Mouse (Mus musculus) CH12.LX (cell line): ENCODE results near the gene Stox2. TPM values are rescaled to one million over a fixed set of nuclear protein-coding genes. Genes with fewer than 3 reads are reported as not detected.

ENCODE experiments used
- DNase-seq: peaks from one replicate; pipeline ENCODE4 v3.0.0-alpha.2; 2013; ENCODE audit errors: extremely low read depth
- H3K27ac ChIP-seq: 2 replicates; pipeline ENCODE4 v1.5.1; 2012; ENCODE audit warnings: low read depth, mild to moderate bottlenecking, control low read depth, moderate library complexity; ENCODE audit not compliant: insufficient read depth
- H3K27me3 ChIP-seq: replicated peaks from 2 replicates; pipeline ENCODE3; 2012; ENCODE audit warnings: inconsistent platforms
- H3K36me3 ChIP-seq, 2 experiments: replicated peaks in 1 of 2; 2 replicates each; pipeline versions ENCODE3 to v1.6.1; 2012; ENCODE audit warnings: inconsistent platforms in 1 of 2, low read length in 1 of 2, mild to moderate bottlenecking in 1 of 2, mixed read lengths in 1 of 2, moderate library complexity in 1 of 2; ENCODE audit not compliant: control insufficient read depth in 1 of 2, insufficient read depth in 1 of 2
- H3K4me1 ChIP-seq, 2 experiments: 2 replicates each; pipeline ENCODE4 v1.6.1; 2012; ENCODE audit warnings: inconsistent platforms in 1 of 2, moderate library complexity in 1 of 2; ENCODE audit not compliant: insufficient read depth in 2 of 2, control insufficient read depth in 1 of 2
- H3K4me2 ChIP-seq: 2 replicates; pipeline ENCODE4 v1.6.1; 2012; ENCODE audit warnings: low read depth, mild to moderate bottlenecking, control low read depth; ENCODE audit not compliant: poor library complexity, insufficient read depth, severe bottlenecking
- H3K4me3 ChIP-seq, 3 experiments: fragments of 150-350 bp in 1 of 3; sonication (generic) in 1 of 3; replicated peaks in 1 of 3; 2 replicates each; pipeline versions ENCODE3 to v1.5.1; 2011 to 2012; ENCODE audit warnings: low read depth in 2 of 3, low read length in 2 of 3, mild to moderate bottlenecking in 2 of 3, moderate library complexity in 2 of 3, control low read depth in 1 of 3, improper control_type of control experiment in 1 of 3, inconsistent platforms in 1 of 3, mixed read lengths in 1 of 3; ENCODE audit not compliant: poor library complexity in 1 of 3
- H3K79me2 ChIP-seq: replicated peaks from 2 replicates; pipeline ENCODE4 v1.6.1; 2012; ENCODE audit warnings: mild to moderate bottlenecking, moderate library complexity; ENCODE audit not compliant: control insufficient read depth, poor library complexity, insufficient read depth, severe bottlenecking; ENCODE audit errors: extremely low read depth
- H3K9ac ChIP-seq: 2 replicates; pipeline ENCODE4 v1.6.1; 2012; ENCODE audit warnings: low read depth, mild to moderate bottlenecking, control low read depth, moderate library complexity; ENCODE audit not compliant: insufficient read depth
- H3K9me3 ChIP-seq: replicated peaks from 2 replicates; pipeline ENCODE3; 2012; ENCODE audit warnings: low read length, inconsistent platforms, mixed read lengths
- CTCF ChIP-seq, 2 experiments: IDR thresholded peaks in 1 of 2; conservative IDR thresholded peaks in 1 of 2; 2 replicates each; pipeline ENCODE4 v1.5.1; 2011 to 2012; ENCODE audit warnings: low read depth in 2 of 2, low read length in 2 of 2, improper control_type of control experiment in 1 of 2, inconsistent platforms in 1 of 2, mild to moderate bottlenecking in 1 of 2, moderate library complexity in 1 of 2
- EP300 ChIP-seq: IDR thresholded peaks from 2 replicates; pipeline ENCODE4 v1.6.1; 2011; ENCODE audit warnings: low read length, improper control_type of control experiment
- GABPA ChIP-seq: IDR thresholded peaks from 2 replicates; pipeline ENCODE4 v1.6.1; 2012; ENCODE audit warnings: low read depth, low read length, improper control_type of control experiment, inconsistent platforms; ENCODE audit not compliant: insufficient replicate concordance
- IRF4 ChIP-seq: IDR thresholded peaks from 2 replicates; pipeline ENCODE4 v1.6.1; 2014; ENCODE audit warnings: low read depth, mild to moderate bottlenecking, inconsistent platforms, low read length, improper control_type of control experiment
- JUN ChIP-seq: IDR thresholded peaks from 2 replicates; pipeline ENCODE4 v1.6.1; 2011; ENCODE audit warnings: low read depth, mild to moderate bottlenecking, low read length, improper control_type of control experiment, moderate library complexity; ENCODE audit not compliant: insufficient read depth
- MYC ChIP-seq: IDR thresholded peaks from 2 replicates; pipeline ENCODE4 v1.6.1; 2011; ENCODE audit warnings: low read depth, mild to moderate bottlenecking, improper control_type of control experiment, low read length
- PAX5 ChIP-seq: IDR thresholded peaks from 2 replicates; pipeline ENCODE4 v1.6.1; 2012; ENCODE audit warnings: low read length, inconsistent platforms, mixed read lengths
- POLR2A ChIP-seq: IDR thresholded peaks from 2 replicates; pipeline ENCODE4 v1.6.1; 2011; ENCODE audit warnings: low read depth, mild to moderate bottlenecking, improper control_type of control experiment, low read length
- POLR2AphosphoS2 ChIP-seq: IDR thresholded peaks from 2 replicates; pipeline ENCODE4 v1.6.1; 2011; ENCODE audit warnings: low read depth, low read length, improper control_type of control experiment
- RCOR1 ChIP-seq: conservative IDR thresholded peaks from 2 replicates; pipeline ENCODE4 v1.6.1; 2012; ENCODE audit warnings: low read depth, mild to moderate bottlenecking, inconsistent platforms, low read length, improper control_type of control experiment
- TCF12 ChIP-seq: IDR thresholded peaks from 2 replicates; pipeline ENCODE4 v1.6.1; 2014; ENCODE audit warnings: low read depth, mild to moderate bottlenecking, inconsistent platforms, low read length, improper control_type of control experiment
- USF2 ChIP-seq: conservative IDR thresholded peaks from 2 replicates; pipeline ENCODE4 v1.6.1; 2011; ENCODE audit warnings: low read depth, low read length, improper control_type of control experiment
- ZC3H11A ChIP-seq: IDR thresholded peaks from 2 replicates; pipeline ENCODE4 v1.6.1; 2012; ENCODE audit warnings: low read depth, mild to moderate bottlenecking, inconsistent platforms, low read length, improper control_type of control experiment
- ZNF384 ChIP-seq: IDR thresholded peaks from 2 replicates; pipeline ENCODE4 v1.6.1; 2012; ENCODE audit warnings: low read depth, low read length, improper control_type of control experiment, inconsistent platforms
- dilution Hi-C: fragments of 300-500 bp; cut with MboI; formaldehyde crosslinking; loops from 2 replicates; pipeline ENCODE4 v1.14.3; 2020; ENCODE audit warnings: low sequenced_read_pairs; ENCODE audit not compliant: extremely low pct_unique_long_range_greater_than_20kb, extremely low pct_ligation_motif_present
- in situ Hi-C: fragments of 300-500 bp; cut with MboI; formaldehyde crosslinking; loops from 3 replicates; pipeline ENCODE4 v1.14.3; 2019; ENCODE audit warnings: low sequenced_read_pairs, low pct_ligation_motif_present, low pct_unique_long_range_greater_than_20kb, mixed read lengths
- polyA plus RNA-seq: library from polyadenylated mRNA; unstranded; fragments of >175 nt; gene quantifications from 2 replicates; pipeline ENCODE4 v1.2.1, GENCODE M21; 2012; ENCODE audit warnings: low read depth; ENCODE audit not compliant: insufficient read length
- total RNA-seq, 2 experiments: library from RNA; depleted of rRNA; stranded (reverse); fragments of 300-350 nt in 1 of 2; fragments of >200 nt in 1 of 2; gene quantifications; 2 replicates each; pipeline ENCODE4 v1.2.3; 2012 to 2014

Gene Stox2
- total and polyA plus RNA-seq, 3 experiments: 0.23 to 1.0 (median 0.42) TPM

- Histone ChIP-seq H3K4me3 (no peak overlapping the region), H3K27ac (no peak overlapping the region), H3K9me3 (no peaks in the 10 kb centered on the region), H3K36me3 (no peaks in the 10 kb centered on the region), H3K4me1 (peaks cover 0 to 4% of the 10 kb centered on the region in 2 experiments; a peak in 2 of 4 replicates), H3K79me2 (no peaks in the 10 kb centered on the region), H3K27me3 (no peaks in the 10 kb centered on the region), H3K4me2 (no peak overlapping the region), H3K9ac (no peak overlapping the region)
- dilution Hi-C loops: no loop called here
- TF ChIP-seq RCOR1 (no peak), POLR2A (no peak), GABPA (no peak), MYC (no peak), EP300 (no peak), JUN (no peak), USF2 (no peak), ZNF384 (no peak), IRF4 (no peak), ZC3H11A (no peak), PAX5 (no peak), TCF12 (no peak), CTCF (conservative IDR thresholded peaks at IDR 0.05 in 1 of 2, IDR thresholded peaks at IDR 0.05 in 1 of 2; ENCODE audit: low read depth in 2 of 2, low read length in 2 of 2) (no peak)
- in situ Hi-C loops: loop anchor here (25.0 kb wide), 1 partner anchor 169 kb away; no protein-coding TSS in a partner anchor
- DNase-seq: no peak
Observed at GRCm38 (mm10) chr8:47181032-47181698, 265.0 kb downstream of the Stox2 start.

- no peak overlapping the region for H3K4me3 ChIP-seq
- H3K4me1 ChIP-seq: peaks cover 0 to 4% of the 10 kb centered on the region in 2 experiments; a peak in 2 of 4 replicates
- H3K79me2 ChIP-seq: no peaks in the 10 kb centered on the region
- no peaks in the 10 kb centered on the region for H3K9me3 ChIP-seq
- in situ Hi-C loops: loop anchor here (25.0 kb wide), 1 partner anchor 168 kb away; no protein-coding TSS in a partner anchor
- TF ChIP-seq JUN (no peak), POLR2AphosphoS2 (no peak), USF2 (no peak), POLR2A (no peak), EP300 (no peak)
- dilution Hi-C loops: no loop called here
- H3K36me3 ChIP-seq: no peaks in the 10 kb centered on the region
- no peak overlapping the region for H3K4me2 ChIP-seq
- no peaks in the 10 kb centered on the region for H3K27me3 ChIP-seq
- no peak overlapping the region for H3K27ac ChIP-seq
- no peak for DNase-seq
- no peak overlapping the region for H3K9ac ChIP-seq
Observed at GRCm38 (mm10) chr8:47180181-47180580, 266.0 kb downstream of the Stox2 start.
